Mouse (Mus musculus): Measurements from ENCODE around the gene Xrcc2.
"Not testable (repeated sequence)": the region's sequence is repeated elsewhere in the genome, so short reads cannot be mapped to it uniquely, and the experiment has no call there.

The Xrcc2 gene

DNA sequence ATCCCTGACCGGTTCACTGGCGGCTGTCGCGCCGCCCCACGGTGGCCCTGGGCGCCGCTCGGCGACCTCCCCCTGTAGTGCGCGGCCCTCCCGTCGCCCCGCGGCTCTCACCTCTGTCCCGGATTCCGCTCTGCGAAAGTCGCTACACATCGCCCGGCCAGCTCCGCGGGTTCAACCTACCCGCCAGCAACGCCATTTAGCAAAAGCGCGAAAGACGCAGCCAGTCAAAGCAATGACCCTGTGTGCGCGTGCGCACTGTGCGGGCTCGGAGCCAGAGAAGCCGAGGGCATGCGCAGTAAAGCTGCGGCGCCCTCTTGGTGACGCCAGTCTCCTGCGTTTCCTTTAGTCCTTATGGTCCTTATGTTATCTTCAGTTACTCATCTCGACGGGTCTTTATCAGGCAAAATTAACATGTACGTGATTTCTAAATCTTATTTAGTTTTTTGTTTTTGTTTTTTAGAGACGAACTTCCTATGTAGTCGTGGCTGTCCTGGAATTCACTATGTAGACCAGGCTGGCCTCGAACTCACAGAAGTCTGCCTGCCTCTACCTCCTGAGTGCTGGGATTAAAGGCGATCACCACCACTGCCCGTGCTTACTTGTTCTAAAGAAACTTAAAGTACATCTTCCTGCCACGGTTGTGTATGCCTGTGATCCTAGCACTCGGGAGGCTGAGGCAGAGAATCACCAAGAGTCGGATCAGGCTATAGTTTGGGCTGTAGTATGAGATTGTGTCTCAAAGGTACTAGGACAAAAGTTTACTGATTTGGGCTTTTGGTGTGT is at the start of gene Xrcc2:
Xrcc2 (minus strand) TSS at position 259 of the 783 bp plus-strand sequence.
- CTCF ChIA-PET, result no interaction called here

DNA sequence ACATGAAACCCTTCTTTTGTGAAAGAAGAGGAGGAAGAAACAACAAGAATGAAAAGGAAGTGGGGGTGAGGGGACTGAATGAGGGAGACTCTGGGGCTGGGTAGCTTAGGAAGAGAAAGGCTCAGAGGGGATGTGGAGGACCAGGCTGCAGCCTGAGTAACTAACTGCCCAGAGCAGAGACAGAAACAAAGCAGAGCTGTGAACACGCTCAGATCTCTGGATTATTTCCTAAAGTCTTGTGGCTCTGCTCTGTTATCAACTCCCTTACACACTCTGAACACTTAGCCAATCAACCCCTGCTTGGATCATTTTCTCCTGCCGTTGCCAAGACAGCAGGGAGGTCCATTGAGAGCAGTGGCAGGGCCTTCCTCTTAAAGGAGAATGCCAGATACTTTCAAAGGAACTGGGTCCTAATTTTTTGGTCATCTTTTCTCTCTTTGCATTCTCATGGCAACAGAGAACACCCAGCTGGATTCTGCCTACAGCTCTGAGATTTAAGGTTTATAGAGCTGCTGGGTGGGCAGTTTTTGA is 48.7 kb upstream of the Xrcc2 start:
- CTCF ChIA-PET, result no interaction called here

DNA sequence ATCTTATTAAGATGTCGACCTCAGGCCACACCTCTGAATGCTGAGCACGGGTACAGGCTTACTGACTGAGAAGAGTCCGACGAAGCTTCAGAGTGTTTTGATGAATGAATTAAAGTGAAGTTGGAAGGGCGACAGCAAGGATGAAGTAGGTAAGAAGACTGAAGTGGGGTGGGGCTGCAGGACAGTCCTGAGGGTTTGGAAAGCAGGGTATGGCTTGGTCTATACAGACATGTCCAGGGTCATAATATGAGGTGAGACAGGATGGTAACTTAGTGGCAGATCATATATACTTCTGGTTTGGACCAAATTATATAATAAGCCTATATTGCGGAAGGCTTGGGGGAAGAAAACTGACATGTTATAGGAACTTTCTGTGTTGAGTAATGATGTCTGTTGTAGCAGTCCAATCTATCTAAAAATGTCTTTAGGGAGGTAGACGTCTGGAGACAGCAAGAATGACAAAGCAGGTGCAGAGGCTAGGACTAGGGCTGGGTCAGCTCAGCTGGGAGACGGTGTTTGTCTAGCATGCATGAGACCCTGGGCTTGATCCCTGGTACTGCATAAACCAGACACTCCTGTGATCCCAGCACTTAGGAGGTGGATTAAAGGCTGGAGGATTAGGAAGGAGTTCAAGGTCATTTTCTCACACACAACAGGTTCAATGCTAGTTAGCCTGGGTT is 48.1 kb upstream of the Xrcc2 start:
- CTCF ChIA-PET, result no interaction called here

DNA sequence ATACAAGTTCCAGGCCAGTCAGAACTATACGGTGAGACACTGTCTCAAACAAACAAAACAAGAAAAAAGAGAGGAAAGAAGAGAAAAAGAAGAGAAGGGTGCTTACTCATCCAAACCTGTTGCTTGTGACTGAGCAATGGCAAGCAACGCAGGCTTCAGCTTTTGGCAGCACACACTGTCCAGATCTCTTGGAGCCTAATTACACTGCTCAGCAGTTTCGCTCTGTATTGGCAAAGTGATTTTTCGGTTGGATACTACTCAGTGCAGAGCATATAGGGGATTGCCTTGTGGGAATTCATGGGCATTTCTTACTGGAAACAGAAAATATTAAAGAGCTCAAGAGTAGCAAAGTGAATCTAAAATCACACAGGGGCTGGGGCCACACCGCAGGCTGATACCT is 47.2 kb upstream of the Xrcc2 start:
- CTCF ChIA-PET, result no interaction called here

DNA sequence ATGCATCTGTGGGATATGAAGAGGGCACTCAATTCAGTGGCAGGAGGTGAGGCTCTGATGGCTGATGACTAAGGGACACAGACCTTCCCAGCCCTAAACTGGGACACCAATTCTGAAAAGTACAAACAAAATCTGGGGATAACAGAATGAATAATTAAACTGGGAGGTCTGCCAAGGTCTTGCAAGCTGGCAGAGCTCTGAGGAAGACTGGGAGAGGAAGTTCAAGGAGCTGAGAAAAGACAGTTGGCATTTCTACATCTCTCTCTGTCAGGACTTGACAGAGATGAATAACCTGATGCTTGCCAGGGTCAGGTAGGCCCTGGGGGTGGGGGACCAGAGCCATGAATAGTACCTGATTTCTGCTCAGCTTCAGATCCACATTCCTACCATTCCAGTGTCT is 45.9 kb upstream of the Xrcc2 start:
- CTCF ChIA-PET, result no interaction called here

DNA sequence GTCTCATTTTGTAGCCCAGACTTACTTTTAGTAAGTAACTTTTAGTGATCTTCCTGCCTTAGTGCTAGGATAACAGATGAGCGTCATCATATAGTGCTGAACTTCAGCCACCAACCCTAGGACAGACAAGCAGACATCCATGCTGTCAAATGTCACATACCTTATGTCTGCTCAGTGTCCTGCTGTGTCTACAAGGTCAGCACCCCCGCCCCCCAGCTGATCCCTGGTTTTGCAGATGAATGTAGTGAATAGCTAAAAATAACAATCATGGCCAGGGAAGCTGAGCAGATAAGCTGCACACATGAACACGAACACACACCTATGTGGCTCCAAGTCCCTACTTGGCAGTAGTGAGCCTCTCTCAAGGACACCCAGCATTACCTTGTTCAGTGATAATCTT is 43.0 kb upstream of the Xrcc2 start:
- CTCF ChIA-PET, result no interaction called here

DNA sequence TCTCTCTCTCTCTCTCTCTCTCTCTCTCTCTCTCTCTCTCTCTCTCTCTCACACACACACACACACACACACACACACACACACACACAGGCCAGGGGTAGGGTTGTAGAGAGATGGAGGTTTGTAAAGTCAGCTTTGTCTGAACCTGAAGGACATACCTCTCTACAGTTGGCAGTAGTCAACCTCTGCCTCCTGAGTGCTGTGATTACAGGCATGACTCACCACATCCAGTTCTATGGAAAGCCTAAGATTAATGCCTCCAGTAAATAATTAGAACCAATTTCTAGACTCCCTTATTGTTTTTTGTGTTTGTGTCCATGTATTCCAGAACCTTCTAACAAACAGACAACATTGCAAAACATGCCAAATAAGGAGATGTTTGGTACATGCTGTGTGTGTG is 42.3 kb upstream of the Xrcc2 start:
- CTCF ChIA-PET, result no interaction called here

DNA sequence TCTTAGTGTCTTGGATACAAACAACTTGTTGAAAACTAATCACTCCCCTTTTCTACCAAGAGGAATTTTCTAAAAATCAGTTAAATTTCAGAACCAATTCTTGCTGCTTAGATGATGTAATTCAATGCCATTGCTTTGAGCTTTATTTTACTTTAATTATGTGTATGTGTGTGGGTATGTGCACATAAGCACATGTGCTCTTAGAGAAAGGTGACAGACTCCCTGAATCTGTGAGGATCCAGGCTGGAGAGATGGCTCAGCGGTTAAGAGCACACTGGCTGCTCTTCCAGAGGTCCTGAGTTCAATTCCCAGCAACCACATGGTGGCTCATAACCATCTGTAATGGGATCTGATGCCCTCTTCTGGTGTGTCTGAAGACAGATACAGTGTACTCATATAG is 33.3 kb upstream of the Xrcc2 start:
- CTCF ChIA-PET, result not testable (repeated sequence)

DNA sequence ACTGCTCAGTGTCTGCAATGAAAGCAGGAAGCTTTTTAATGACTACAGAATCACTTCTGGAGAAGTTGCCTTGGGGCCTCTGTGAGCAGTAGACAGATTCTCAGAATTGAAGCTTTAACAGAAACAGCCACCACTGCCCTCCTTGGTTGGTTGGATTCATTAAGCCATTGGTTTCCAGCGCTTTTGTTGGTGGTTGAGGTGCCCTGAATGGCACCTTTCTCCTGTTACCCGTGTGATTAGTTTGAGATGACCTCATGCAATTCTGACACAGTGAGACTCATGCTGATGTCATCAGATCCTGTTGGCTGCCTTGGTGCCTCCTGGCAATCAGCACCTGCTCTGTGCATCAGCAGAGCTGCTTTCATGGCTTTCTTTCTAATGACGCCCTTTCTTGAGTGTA is 32.8 kb upstream of the Xrcc2 start:
- CTCF ChIA-PET, result no interaction called here

DNA sequence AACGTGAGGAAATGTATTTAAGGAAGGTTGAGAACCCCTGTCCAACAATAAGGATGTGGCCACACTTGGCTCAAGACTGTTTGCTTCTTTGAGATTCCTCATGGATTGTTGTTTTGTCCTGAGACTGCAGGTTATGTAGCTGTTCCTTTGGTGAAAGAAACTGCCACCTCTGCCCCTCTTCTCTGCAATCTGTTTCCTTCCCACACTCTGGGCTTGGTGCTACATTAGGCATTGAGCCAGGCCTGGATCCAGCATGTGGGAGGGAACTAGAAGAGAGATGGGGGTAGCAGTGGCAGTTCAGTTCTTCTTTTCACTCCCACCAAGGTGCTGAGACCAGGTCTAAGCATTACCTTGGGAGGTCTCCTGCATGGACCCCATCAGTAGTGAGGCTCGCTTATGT is 30.2 kb upstream of the Xrcc2 start:
- CTCF ChIA-PET, result no interaction called here

DNA sequence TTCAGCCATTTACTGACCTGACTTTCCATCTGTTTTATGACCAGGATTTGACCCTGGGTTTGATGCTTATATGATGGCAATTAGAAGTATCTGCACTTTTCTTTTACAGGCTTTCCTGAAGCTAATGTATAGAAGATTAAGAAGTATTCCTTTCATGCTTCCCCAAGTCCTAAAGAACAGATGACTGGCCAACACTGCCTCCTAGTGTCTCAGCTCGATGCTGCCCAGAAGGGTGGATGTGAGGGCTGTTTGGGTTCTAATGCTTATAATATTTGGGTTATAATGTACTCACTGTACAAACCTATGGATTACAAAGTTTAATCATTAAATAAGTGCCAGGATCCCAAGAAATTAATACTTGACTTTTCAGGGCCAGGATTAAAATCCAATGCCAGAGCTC is 28.7 kb upstream of the Xrcc2 start:
- CTCF ChIA-PET, result interaction anchor here (0.7 kb wide), 1 partner anchor 313 kb away, joined by 3 read pairs; no protein-coding TSS in a partner anchor

DNA sequence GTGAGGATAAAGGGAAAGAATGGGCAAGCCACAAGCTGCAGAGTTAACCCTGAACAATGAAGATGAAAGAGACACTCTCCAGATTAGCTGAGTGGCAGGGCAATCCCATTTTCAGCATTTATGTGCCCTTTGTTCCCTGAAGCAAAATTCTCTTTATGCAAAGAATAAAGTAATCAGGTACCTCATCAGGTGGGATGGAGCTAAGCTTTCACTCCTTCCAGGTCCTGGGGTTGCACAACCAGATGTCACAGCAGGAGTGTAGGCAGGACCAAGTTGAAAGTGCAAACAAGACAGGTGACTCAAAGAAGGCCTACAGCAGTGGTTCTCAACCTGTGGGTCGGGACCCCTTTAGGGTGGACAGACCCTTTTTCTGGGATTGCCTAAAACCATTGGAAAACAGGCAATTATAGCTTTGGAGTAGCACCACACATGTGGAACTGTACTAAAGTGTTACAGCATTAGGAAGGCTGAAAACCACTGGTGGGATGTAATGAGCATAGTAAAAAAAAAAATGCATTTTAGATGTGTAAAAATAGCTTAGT is 18.6 kb upstream of the Xrcc2 start:
- CTCF ChIA-PET, result no interaction called here

DNA sequence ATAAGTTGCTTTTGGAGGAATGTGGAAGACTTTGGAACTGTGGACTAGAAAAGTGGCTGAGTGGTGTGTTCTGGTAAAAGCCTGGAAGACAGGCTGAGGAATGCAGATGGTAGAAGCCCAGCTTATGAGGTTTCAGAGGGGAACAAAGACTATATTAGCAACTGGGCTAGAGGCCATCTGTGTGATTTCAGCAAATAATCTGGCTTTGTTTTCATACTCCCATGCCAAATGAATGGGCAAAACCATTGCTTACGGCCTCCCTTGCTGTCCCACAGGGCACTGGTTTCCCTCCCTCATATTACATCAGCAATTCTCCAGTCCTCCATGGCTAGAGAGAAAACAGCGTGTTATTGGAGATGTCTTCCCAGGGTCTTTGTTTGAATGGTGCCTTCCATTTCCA is 17.4 kb upstream of the Xrcc2 start:
- CTCF ChIA-PET, result no interaction called here

DNA sequence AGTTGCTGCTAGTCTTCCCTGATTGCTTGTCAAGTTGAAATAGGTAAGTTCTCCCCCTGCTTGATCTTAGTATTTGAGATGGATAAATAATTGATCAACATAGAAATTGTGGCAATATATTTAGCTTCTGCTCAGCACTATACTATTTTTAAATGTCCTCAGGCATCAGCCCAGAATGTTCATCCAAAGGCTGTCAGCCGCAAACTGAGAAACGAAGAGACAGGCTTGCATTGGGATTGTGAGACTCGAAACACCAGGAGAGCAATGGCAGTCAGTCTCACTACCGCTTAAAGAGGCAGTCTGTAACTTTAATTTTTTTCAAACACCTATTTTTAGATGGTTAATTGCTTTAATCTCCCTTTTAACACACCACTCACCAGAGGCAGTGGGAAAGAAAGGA is 13.8 kb upstream of the Xrcc2 start:
- CTCF ChIA-PET, result no interaction called here

DNA sequence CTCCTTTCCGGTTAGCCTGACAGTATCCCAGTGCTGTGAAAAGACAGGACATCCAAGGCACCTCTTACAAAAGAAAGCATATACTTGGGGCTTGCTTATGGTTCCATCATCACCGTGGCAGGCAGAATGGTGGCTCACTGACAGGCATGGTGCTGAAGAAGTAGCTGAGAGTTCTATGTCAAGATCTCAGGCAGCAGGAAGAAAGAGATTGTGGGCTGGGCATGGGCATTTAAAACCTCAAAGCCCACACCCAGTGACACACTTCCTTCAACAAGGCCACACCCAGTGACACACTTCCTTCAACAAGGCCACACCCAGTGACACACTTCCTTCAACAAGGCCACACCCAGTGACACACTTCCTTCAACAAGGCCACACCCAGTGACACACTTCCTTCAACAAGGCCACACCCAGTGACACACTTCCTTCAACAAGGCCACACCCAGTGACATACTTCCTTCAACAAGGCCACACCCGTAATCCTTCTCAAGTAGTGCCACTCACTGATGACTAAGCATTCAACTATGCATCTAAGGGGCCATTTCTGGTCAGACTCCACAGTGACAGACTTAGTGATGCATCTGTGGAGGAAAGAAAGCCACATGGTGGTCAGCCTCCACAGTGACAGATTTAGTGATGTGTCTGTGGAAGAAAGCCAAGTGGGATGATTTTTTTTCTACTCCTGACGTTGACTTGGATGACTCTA is 7.5 kb upstream of the Xrcc2 start:
- CTCF ChIA-PET, result not testable (repeated sequence)

DNA sequence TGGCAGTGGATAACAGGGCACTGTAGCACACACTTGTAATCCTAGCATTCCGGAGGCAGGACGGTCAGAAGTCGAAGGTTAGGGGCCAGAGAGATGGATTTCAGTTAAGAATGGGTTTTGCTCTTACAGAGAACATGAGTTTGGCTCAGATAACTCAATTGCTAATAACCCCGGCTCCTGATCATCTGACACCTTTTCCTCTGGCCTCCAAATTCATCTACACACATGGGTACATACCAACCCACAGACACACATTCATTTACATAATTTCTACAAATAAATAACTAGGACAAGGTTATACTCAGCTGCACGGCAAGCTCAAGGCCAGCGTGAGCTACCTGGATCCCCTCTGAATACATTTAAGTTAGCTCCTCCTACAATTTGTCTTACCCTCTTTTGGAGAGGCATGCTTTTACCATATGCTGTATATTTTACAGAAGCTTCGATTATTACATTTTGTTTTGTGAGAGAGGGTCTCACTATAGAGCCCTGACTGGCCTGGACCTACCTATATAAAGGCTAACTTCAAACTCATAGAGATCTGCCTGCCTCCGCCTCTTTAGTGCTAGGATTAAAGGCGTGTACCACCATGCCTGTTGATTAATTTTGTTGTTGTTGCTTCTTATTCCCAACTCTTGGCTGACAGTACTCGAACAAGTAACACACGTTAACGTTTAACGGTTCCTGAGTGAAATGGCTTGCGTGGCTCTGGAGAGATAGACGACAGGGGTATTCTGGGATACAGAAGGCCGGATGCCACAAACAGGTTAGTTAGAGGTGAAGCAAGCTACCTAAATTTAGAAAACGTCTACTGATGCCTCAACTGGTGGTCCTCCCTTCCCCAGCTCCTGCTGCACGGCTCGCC is 691 bp downstream of the Xrcc2 start:
- CTCF ChIA-PET, result no interaction called here

DNA sequence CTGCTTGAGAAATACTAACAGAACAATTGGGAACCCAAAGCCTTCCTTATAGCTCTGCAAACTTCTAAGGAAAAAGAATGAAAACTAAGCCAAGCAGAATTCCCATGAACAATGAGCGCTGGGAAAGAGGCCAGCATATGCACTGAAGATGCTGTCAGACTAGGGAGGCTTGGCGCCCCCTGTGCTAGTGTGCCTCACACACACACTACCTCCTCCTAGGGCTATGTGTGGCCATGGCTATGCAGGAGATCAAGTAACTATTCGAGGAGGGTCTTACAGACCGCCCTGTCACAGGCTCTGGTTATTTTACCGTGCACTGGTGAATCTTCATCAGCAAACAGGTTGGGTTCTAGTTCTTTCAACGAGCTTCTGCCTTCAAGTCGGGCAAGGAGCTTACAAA is 7.7 kb downstream of the Xrcc2 start:
- CTCF ChIA-PET, result no interaction called here

DNA sequence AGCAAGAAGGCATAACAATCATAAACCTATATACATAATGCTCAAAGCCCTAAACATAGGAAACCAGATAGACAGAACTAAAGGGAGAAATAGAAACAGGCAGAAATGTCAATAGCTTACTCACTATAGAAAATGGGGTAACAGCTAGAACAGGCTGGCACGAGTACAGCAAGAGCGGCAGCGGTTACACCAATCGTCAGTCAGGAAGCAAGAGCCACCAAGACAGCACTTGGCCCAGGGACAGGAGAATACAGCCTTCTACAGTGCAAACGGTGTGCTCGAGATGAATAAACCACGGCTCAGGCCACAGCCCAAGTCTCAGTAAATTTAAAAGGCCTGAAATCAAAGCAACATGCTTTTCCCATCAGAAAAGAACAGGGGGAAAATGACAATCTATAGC is 9.4 kb downstream of the Xrcc2 start:
- CTCF ChIA-PET, result no interaction called here

DNA sequence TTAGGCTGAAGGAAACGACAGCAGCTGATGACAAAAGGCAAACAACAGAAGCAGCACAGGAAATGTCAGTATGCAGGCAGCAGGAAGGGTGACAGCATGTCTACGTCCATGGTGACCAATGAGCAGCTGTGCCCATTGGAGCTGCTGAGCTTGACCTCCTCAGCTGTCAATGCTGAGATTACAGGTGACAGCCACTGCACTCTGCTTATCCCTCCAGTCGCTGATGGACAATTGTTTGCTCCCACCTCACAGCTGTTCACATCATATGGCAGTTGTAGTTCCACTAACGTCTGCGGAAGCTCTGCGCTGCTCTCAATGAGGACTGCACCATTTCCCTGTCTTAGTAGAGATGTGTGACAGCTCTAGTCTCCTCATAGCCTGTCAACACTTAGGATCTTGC is 9.8 kb downstream of the Xrcc2 start:
- CTCF ChIA-PET, result no interaction called here

DNA sequence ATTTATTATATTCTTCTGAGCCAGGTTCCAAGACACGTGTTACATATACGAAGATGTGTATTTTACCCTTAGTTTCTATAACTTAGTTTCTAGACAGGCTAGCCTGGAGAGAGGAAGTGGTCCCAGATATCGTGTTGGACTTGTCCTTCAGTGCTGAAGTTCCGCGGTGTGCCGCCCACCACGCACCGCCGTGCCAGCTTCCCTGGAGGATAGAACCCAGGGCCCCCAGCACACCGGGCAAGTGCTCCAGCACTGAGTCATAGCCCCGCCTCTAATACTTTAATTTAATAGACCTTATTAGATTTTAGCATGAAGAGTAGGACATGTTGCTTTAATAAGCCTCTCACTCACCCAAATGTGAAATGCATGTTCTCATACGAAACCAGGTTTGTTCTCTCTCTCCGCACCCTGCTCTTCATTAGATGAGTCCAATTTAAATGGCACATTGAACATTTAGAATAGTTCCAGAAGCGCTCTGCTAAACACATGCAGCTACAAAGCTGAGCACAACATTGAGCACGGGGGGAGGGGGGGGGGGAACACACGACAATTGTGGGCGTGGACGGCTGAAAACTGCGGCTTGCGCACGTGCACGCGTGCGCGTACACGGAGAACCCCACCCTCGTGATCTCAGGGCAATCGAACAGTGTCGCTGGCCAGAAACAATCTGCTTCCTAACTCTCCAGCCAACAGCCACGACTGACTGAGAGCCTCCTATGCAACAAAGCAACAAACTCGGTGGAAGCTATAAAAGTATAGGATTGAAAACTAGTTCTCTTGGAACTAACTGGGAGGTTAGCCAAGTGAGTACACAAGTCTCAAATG is 33.7 kb downstream of the Xrcc2 start:
- CTCF ChIA-PET, result no interaction called here

DNA sequence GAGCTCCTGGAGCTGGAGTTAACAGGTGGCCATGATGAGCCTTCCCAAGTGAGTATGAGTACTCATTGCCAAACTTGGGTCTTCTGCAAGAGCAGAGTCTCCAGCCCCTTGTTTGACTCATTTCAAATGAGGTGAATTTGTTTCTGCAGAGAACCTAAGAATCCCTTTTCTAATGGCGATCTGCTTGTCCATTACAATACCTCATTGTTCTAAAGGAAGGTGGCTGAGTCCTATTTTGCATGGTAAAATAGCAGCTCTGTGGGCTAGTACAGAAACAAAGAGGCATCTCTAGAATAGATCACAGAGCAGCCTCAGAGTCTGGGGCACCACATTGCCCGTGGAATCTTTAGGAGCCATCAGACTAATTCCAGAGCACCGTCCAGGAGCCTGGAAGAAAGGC is 34.6 kb downstream of the Xrcc2 start:
- CTCF ChIA-PET, result no interaction called here
